Mouse (Mus musculus): ENCODE measurements around the gene Scn3a.

- TF ChIP-seq CTCF (IDR thresholded peaks at IDR 0.05; ENCODE audit: insufficient read depth, low read depth, low read length) = no peak
- no peak for TF ChIP-seq POLR2A (IDR thresholded peaks at IDR 0.05; ENCODE audit: insufficient read depth, low read depth, low read length)
These were observed 124.3 kb downstream of the Scn3a start for GRCm38 (mm10) chr2:65443082-65443481.
